Mouse (Mus musculus): Measurements from ENCODE around the gene G530012D18Rik.
"Not testable (repeated sequence)": the region's sequence is repeated elsewhere in the genome, so short reads cannot be mapped to it uniquely, and the experiment has no call there.

DNA sequence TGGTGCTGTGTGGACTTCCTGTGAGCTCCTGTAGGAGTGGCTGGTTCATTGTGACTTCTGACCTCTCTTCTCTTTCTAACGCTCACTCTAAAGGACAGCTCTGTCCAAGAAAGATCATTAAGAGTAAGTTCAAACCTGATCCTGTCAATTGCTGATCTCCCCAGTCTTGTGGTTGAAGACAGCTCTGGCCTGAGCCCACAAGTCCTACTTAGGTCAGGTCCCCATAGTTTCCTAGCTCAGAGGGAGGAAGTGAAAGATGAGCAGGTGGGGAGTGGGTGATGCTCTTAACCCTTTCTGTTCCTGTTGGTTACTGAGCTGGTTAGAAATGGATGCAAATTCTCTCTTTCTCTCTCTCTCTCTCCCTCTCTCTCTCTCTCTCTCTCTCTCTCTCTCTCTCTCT is 28.9 kb downstream of the G530012D18Rik start:
- not testable (repeated sequence) for TF ChIP-seq ZC3H11A (IDR thresholded peaks at IDR 0.05; ENCODE audit: borderline replicate concordance, low read depth, low read length); ZNF384 (IDR thresholded peaks at IDR 0.05; ENCODE audit: low read depth, low read length); HCFC1 (IDR thresholded peaks at IDR 0.05; ENCODE audit: borderline replicate concordance, insufficient read depth, low read length); MAFK (IDR thresholded peaks at IDR 0.05; ENCODE audit: insufficient read depth, low read depth, low read length); CHD2 (IDR thresholded peaks at IDR 0.05; ENCODE audit: low read depth, low read length)
